Mouse (Mus musculus) liver, postnatal 0 days (tissue): Measurements from ENCODE around the gene Pde3a.

Source experiments
- CTCF ChIP-seq: sonication (generic); IDR thresholded peaks from 2 replicates; pipeline ENCODE4 v1.5.1; 2016; ENCODE audit warnings: antibody characterized with exemption, low read depth
- EP300 ChIP-seq: IDR thresholded peaks from 2 replicates; pipeline ENCODE4 v1.6.1; 2016; ENCODE audit warnings: antibody characterized with exemption, low read depth, mild to moderate bottlenecking

DNA sequence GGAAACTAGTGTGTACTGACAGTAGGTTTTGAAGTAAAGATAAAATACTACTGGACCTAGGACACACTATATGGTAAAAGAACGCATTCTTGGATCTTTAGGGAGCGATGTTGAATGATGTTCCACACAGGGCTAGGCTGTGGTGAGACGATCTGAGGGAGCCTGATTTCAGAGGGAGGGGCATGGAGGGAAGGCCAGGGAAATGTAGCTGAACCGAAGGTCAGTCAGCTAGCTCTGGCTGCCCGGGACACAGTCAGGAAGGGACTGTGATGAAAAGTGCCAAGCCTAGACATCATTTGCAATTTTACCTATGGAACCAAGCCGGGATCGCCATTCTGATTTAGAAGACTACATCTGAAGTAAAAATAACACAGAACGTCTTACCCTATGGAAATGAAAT is 7.8 kb downstream of the Pde3a start:
- TF ChIP-seq CTCF (no peak), EP300 (no peak)
